Comparison of ENCODE assay signal across 8 mouse cellular contexts in genomic region chr11:4261969-4262368, GRCm38 (mm10). TPM values are rescaled to one million over a fixed set of nuclear protein-coding genes. Genes with fewer than 3 reads are reported as not detected.
A peak's percentile ranks its signal among the peaks of the same experiment; 100 is the strongest.
DNase-seq lines count a peak whose midpoint lies in the region; ATAC-seq lines count a peak whose summit lies in the region.

No protein-coding gene starts in this region.

- H3K4me2 ChIP-seq in forebrain, embryonic 16.5 days (ENCODE audit: low read length), result no peak overlapping the region
- H3K4me2 ChIP-seq in midbrain, embryonic 13.5 days (replicated peaks), result no peak overlapping the region
- H3K4me2 ChIP-seq in midbrain, embryonic 16.5 days (ENCODE audit: low read length), result no peak overlapping the region
- H3K4me2 ChIP-seq in embryonic facial prominence, embryonic 14.5 days (ENCODE audit: low read depth, low read length), result no peak overlapping the region

- H3K27me3 ChIP-seq in forebrain, embryonic 16.5 days (replicated peaks; ENCODE audit: control insufficient read depth, insufficient read depth, low read length), result peaks cover 19% of the 10 kb centered on the region
- H3K27me3 ChIP-seq in forebrain, embryonic 10.5 days (ENCODE audit: poor library complexity, severe bottlenecking), result peaks cover 61% of the 10 kb centered on the region
- H3K27me3 ChIP-seq in midbrain, embryonic 13.5 days, result peaks cover 44% of the 10 kb centered on the region
- peaks cover 25% of the 10 kb centered on the region for H3K27me3 ChIP-seq in midbrain, embryonic 16.5 days (ENCODE audit: control insufficient read depth, insufficient read depth, low read depth, low read length)
- H3K27me3 ChIP-seq in embryonic facial prominence, embryonic 14.5 days (replicated peaks; ENCODE audit: control insufficient read depth, insufficient read depth, low read length), result peaks cover 25% of the 10 kb centered on the region

- H3K4me3 ChIP-seq in forebrain, embryonic 16.5 days (replicated peaks; ENCODE audit: low read length), result no peak overlapping the region
- H3K4me3 ChIP-seq in forebrain, embryonic 10.5 days, result no peak overlapping the region
- H3K4me3 ChIP-seq in midbrain, embryonic 13.5 days (replicated peaks), result no peak overlapping the region
- H3K4me3 ChIP-seq in midbrain, embryonic 16.5 days (ENCODE audit: low read depth, low read length), result no peak overlapping the region
- no peak overlapping the region for H3K4me3 ChIP-seq in embryonic facial prominence, embryonic 14.5 days (ENCODE audit: low read depth, low read length)

- DNase-seq in forebrain, embryonic 10.5 days (ENCODE audit: extremely low spot score, low spot score), result no peak
- DNase-seq in embryonic facial prominence, embryonic 14.5 days (ENCODE audit: low spot score), result peak; percentile 85
- DNase-seq in spleen, postnatal 14 days (ENCODE audit: low spot score in 2 of 2), result no peak

- H3K9ac ChIP-seq in forebrain, embryonic 16.5 days (replicated peaks; ENCODE audit: low read depth, low read length), result no peak overlapping the region
- H3K9ac ChIP-seq in midbrain, embryonic 13.5 days (replicated peaks), result no peak overlapping the region
- H3K9ac ChIP-seq in midbrain, embryonic 16.5 days (ENCODE audit: low read depth, low read length), result no peak overlapping the region
- H3K9ac ChIP-seq in embryonic facial prominence, embryonic 14.5 days (ENCODE audit: low read depth, low read length), result no peak overlapping the region

- 8% methylated on average over 5 of the region's 5 CpGs for WGBS in forebrain, embryonic 16.5 days
- 49% methylated on average over 5 of the region's 5 CpGs for WGBS in forebrain, embryonic 10.5 days
- 39% methylated on average over 5 of the region's 5 CpGs for WGBS in midbrain, embryonic 13.5 days
- WGBS in midbrain, embryonic 16.5 days, result 31% methylated on average over 5 of the region's 5 CpGs
- WGBS in embryonic facial prominence, embryonic 14.5 days, result 22% methylated on average over 5 of the region's 5 CpGs

- peak; percentile 44 for ATAC-seq in forebrain, embryonic 16.5 days
- ATAC-seq in midbrain, embryonic 13.5 days, result 0 out of 2 replicates have a peak, but pooled peaks have one; percentile 14
- no peak for ATAC-seq in midbrain, embryonic 16.5 days
- no peak for ATAC-seq in embryonic facial prominence, embryonic 14.5 days (ENCODE audit: low read depth)
- 0 out of 2 replicates have a peak, but pooled peaks have one; percentile 28 for ATAC-seq in megakaryocyte-erythroid progenitor cell, adult 5-6 weeks (replicated peaks; ENCODE audit: low FRiP score, low TSS enrichment, poor library complexity, severe bottlenecking)
- no peak for ATAC-seq in frontal cortex, adult (ENCODE audit: low TSS enrichment)

- no peaks in the 10 kb centered on the region for H3K9me3 ChIP-seq in forebrain, embryonic 16.5 days (ENCODE audit: control insufficient read depth, low read length)
- no peaks in the 10 kb centered on the region for H3K9me3 ChIP-seq in forebrain, embryonic 10.5 days
- H3K9me3 ChIP-seq in midbrain, embryonic 13.5 days, result no peaks in the 10 kb centered on the region
- no peaks in the 10 kb centered on the region for H3K9me3 ChIP-seq in midbrain, embryonic 16.5 days (replicated peaks; ENCODE audit: control insufficient read depth, low read length, poor library complexity, severe bottlenecking)
- no peaks in the 10 kb centered on the region for H3K9me3 ChIP-seq in embryonic facial prominence, embryonic 14.5 days (ENCODE audit: control insufficient read depth, low read length)

- H3K27ac ChIP-seq in forebrain, embryonic 16.5 days (ENCODE audit: low read length), result no peak overlapping the region
- no peak overlapping the region for H3K27ac ChIP-seq in forebrain, embryonic 10.5 days
- H3K27ac ChIP-seq in midbrain, embryonic 13.5 days, result no peak overlapping the region
- H3K27ac ChIP-seq in midbrain, embryonic 16.5 days (ENCODE audit: low read length), result no peak overlapping the region
- no peak overlapping the region for H3K27ac ChIP-seq in embryonic facial prominence, embryonic 14.5 days (replicated peaks; ENCODE audit: low read depth, low read length)

- peaks cover 26% of the 10 kb centered on the region for H3K4me1 ChIP-seq in forebrain, embryonic 16.5 days (replicated peaks; ENCODE audit: control insufficient read depth, insufficient read depth, low read length)
- peaks cover 56% of the 10 kb centered on the region for H3K4me1 ChIP-seq in forebrain, embryonic 10.5 days
- peaks cover 22% of the 10 kb centered on the region for H3K4me1 ChIP-seq in midbrain, embryonic 13.5 days (replicated peaks)
- H3K4me1 ChIP-seq in midbrain, embryonic 16.5 days (ENCODE audit: control insufficient read depth, insufficient read depth, low read length), result peaks cover 13% of the 10 kb centered on the region
- peaks cover 20% of the 10 kb centered on the region for H3K4me1 ChIP-seq in embryonic facial prominence, embryonic 14.5 days (ENCODE audit: control insufficient read depth, insufficient read depth, low read length)

- no peaks in the 10 kb centered on the region for H3K36me3 ChIP-seq in forebrain, embryonic 16.5 days (ENCODE audit: control insufficient read depth, insufficient read depth)
- H3K36me3 ChIP-seq in forebrain, embryonic 10.5 days (replicated peaks), result no peaks in the 10 kb centered on the region
- no peaks in the 10 kb centered on the region for H3K36me3 ChIP-seq in midbrain, embryonic 13.5 days
- H3K36me3 ChIP-seq in midbrain, embryonic 16.5 days (ENCODE audit: control insufficient read depth, insufficient read depth, low read length), result no peaks in the 10 kb centered on the region
- H3K36me3 ChIP-seq in embryonic facial prominence, embryonic 14.5 days (ENCODE audit: control insufficient read depth, insufficient read depth, low read length), result no peaks in the 10 kb centered on the region

RNA-seq across cellular contexts. Expression of gene Lif, which starts 4.6 kb away (rescaled TPM):
- polyA plus RNA-seq in forebrain, embryonic 16.5 days (2015; fragmentation: Nextera tagmentation; extraction: Ambion mirVana), result 0.05 TPM in 1 of 2 replicates, not detected in the other
- 0.11 TPM in 1 of 2 replicates, not detected in the other for polyA plus RNA-seq in forebrain, embryonic 10.5 days (2016; fragmentation: Nextera tagmentation; extraction: Ambion mirVana)
- 0.19 TPM in 1 of 2 replicates, not detected in the other for polyA plus RNA-seq in midbrain, embryonic 13.5 days (2015; fragmentation: Nextera tagmentation; extraction: Ambion mirVana)
- 0.06 TPM in 1 of 2 replicates, not detected in the other for polyA plus RNA-seq in midbrain, embryonic 16.5 days (2015; fragmentation: Nextera tagmentation; extraction: Ambion mirVana)
- polyA plus RNA-seq in embryonic facial prominence, embryonic 14.5 days (2014; fragmentation: Nextera tagmentation; extraction: Ambion mirVana), result 0.57 and 0.67 TPM in 2 replicates
- total RNA-seq in megakaryocyte-erythroid progenitor cell, adult 5-6 weeks (2014; fragmentation: Nextera tagmentation), result not detected in 2 replicates
- 0.30 and 0.33 TPM in 2 replicates for total RNA-seq in megakaryocyte-erythroid progenitor cell, adult 5-6 weeks (2017)

RNA-seq across cellular contexts. Expression of gene Osm, which starts 25.7 kb away (rescaled TPM):
- polyA plus RNA-seq in forebrain, embryonic 16.5 days (2015; fragmentation: Nextera tagmentation; extraction: Ambion mirVana), result 0.10 TPM in 1 of 2 replicates, not detected in the other
- 0.06 TPM in 1 of 2 replicates, not detected in the other for polyA plus RNA-seq in forebrain, embryonic 10.5 days (2016; fragmentation: Nextera tagmentation; extraction: Ambion mirVana)
- polyA plus RNA-seq in midbrain, embryonic 13.5 days (2015; fragmentation: Nextera tagmentation; extraction: Ambion mirVana), result 0.12 TPM in 1 of 2 replicates, not detected in the other
- polyA plus RNA-seq in midbrain, embryonic 16.5 days (2015; fragmentation: Nextera tagmentation; extraction: Ambion mirVana), result 0.08 and 0.19 TPM in 2 replicates
- polyA plus RNA-seq in embryonic facial prominence, embryonic 14.5 days (2014; fragmentation: Nextera tagmentation; extraction: Ambion mirVana), result 0.12 and 0.17 TPM in 2 replicates
- 3.3 and 5.6 TPM in 2 replicates for total RNA-seq in megakaryocyte-erythroid progenitor cell, adult 5-6 weeks (2014; fragmentation: Nextera tagmentation)
- 5.3 and 7.2 TPM in 2 replicates for total RNA-seq in megakaryocyte-erythroid progenitor cell, adult 5-6 weeks (2017)

RNA-seq across cellular contexts. Expression of gene Castor1, which starts 43.9 kb away (rescaled TPM):
- 2.3 TPM in 2 replicates for polyA plus RNA-seq in forebrain, embryonic 16.5 days (2015; fragmentation: Nextera tagmentation; extraction: Ambion mirVana)
- polyA plus RNA-seq in forebrain, embryonic 10.5 days (2016; fragmentation: Nextera tagmentation; extraction: Ambion mirVana), result 1.9 and 2.6 TPM in 2 replicates
- 1.5 and 1.6 TPM in 2 replicates for polyA plus RNA-seq in midbrain, embryonic 13.5 days (2015; fragmentation: Nextera tagmentation; extraction: Ambion mirVana)
- polyA plus RNA-seq in midbrain, embryonic 16.5 days (2015; fragmentation: Nextera tagmentation; extraction: Ambion mirVana), result 2.9 and 4.2 TPM in 2 replicates
- polyA plus RNA-seq in embryonic facial prominence, embryonic 14.5 days (2014; fragmentation: Nextera tagmentation; extraction: Ambion mirVana), result 11.5 and 12.7 TPM in 2 replicates
- 1.2 TPM in 1 of 2 replicates, not detected in the other for total RNA-seq in megakaryocyte-erythroid progenitor cell, adult 5-6 weeks (2014; fragmentation: Nextera tagmentation)
- 0.15 TPM in 1 of 2 replicates, not detected in the other for total RNA-seq in megakaryocyte-erythroid progenitor cell, adult 5-6 weeks (2017)

Comparison
In these comparisons a context has a peak if more than half of its experiments do, and no peak if none do; other contexts are left out.
1. ATAC-seq: peak in forebrain, embryonic 16.5 days (single experiment), midbrain, embryonic 13.5 days (single experiment) and megakaryocyte-erythroid progenitor cell, adult 5-6 weeks (single experiment); none in midbrain, embryonic 16.5 days (single experiment), embryonic facial prominence, embryonic 14.5 days (single experiment) and frontal cortex, adult (single experiment).